Mouse (Mus musculus) lung, postnatal 0 days (tissue): ENCODE measurements around the gene Slc34a3.

Source experiments
- CTCF ChIP-seq: IDR thresholded peaks from 2 replicates; pipeline ENCODE4 v1.5.1; 2016; ENCODE audit warnings: antibody characterized with exemption, mild to moderate bottlenecking
- EP300 ChIP-seq: IDR thresholded peaks from 2 replicates; pipeline ENCODE4 v1.6.1; 2016; ENCODE audit warnings: antibody characterized with exemption, mild to moderate bottlenecking, control low read depth

GRCm38 (mm10) chr2:25179566-25180217, 54.5 kb downstream of the Slc34a3 start:
- no peak for TF ChIP-seq CTCF
- TF ChIP-seq EP300, result no peak
